Mouse (Mus musculus): ENCODE measurements around the gene Rbm42. TPM values are rescaled to one million over a fixed set of nuclear protein-coding genes. Genes with fewer than 3 reads are reported as not detected.
A peak's percentile ranks its signal among the peaks of the same experiment; 100 is the strongest.

Gene Rbm42
- polyA plus RNA-seq, 1 experiment from 2014 or later = 112 TPM

- H3K9me3 ChIP-seq (replicated peaks; ENCODE audit: low read length) = no peaks in the 10 kb centered on the region
- WGBS = 63% methylated on average over 5 of the region's 5 CpGs
- H3K27me3 ChIP-seq (ENCODE audit: insufficient read depth, low read length) = no peaks in the 10 kb centered on the region
- no peak overlapping the region for H3K4me2 ChIP-seq (ENCODE audit: low read length)
- no peak overlapping the region for H3K9ac ChIP-seq (ENCODE audit: low read depth, low read length)
- no peaks in the 10 kb centered on the region for H3K4me1 ChIP-seq (replicated peaks; ENCODE audit: insufficient read depth, low read length)
- no peak overlapping the region for H3K27ac ChIP-seq
- DNase-seq (ENCODE audit: low spot score) (no peak), ATAC-seq (replicated peaks; ENCODE audit: low FRiP score, low read depth) (no peak)
- no peaks in the 10 kb centered on the region for H3K36me3 ChIP-seq (ENCODE audit: insufficient read depth, low read length)
- TF ChIP-seq CTCF (IDR thresholded peaks at IDR 0.05; ENCODE audit: low read depth) = peak; percentile 35; the same call in 1 of the 2 replicates
- H3K4me3 ChIP-seq (replicated peaks; ENCODE audit: low read depth, low read length) = no peak overlapping the region
Observed at GRCm38 (mm10) chr7:30678263-30678975, 28.3 kb upstream of the Rbm42 start.

DNA sequence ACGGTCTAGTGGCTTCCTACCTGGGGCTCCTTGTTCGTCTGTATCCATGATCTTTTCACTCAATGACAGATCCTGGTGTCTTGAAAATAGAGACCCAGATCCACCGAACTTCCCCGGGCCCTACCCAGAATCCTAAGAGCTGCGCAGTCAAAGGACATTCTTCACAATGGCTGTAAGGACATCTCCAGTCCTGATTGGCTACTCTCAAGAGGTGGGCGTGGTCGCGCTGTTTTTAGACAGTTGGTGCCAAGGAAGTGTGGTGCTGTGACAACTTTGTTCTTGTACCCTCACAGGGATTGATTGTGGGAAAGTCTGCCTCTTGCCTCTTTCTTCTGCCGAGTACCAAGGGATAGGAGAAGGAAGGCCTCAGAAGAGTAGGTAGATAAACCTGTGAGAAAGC is 21.4 kb upstream of the Rbm42 start, which contains the start of gene Pmis2:
Gene Pmis2 (minus strand): TSS at position 126 of the 400 bp plus-strand sequence.
- Histone ChIP-seq H3K4me2 (ENCODE audit: low read length) (no peak within 1 kb of the TSS), H3K4me3 (replicated peaks; ENCODE audit: low read depth, low read length) (no peak within 1 kb of the TSS), H3K36me3 (ENCODE audit: insufficient read depth, low read length) (no peaks in the 10 kb centered on the region), H3K27me3 (ENCODE audit: insufficient read depth, low read length) (no peaks in the 10 kb centered on the region), H3K9me3 (replicated peaks; ENCODE audit: low read length) (no peaks in the 10 kb centered on the region), H3K9ac (ENCODE audit: low read depth, low read length) (no peak within 1 kb of the TSS), H3K4me1 (replicated peaks; ENCODE audit: insufficient read depth, low read length) (no peaks in the 10 kb centered on the region), H3K27ac (no peak within 1 kb of the TSS)
- TF ChIP-seq CTCF (IDR thresholded peaks at IDR 0.05; ENCODE audit: low read depth) = no peak
- ATAC-seq (replicated peaks; ENCODE audit: low FRiP score, low read depth) = no peak
- 69% methylated on average over 9 of the region's 9 CpGs for WGBS
- DNase-seq (ENCODE audit: low spot score) = no peak

- Histone ChIP-seq H3K4me3 (replicated peaks; ENCODE audit: low read depth, low read length) (no peak overlapping the region), H3K27ac (no peak overlapping the region), H3K4me2 (ENCODE audit: low read length) (no peak overlapping the region), H3K27me3 (ENCODE audit: insufficient read depth, low read length) (no peaks in the 10 kb centered on the region), H3K36me3 (ENCODE audit: insufficient read depth, low read length) (no peaks in the 10 kb centered on the region), H3K9me3 (replicated peaks; ENCODE audit: low read length) (no peaks in the 10 kb centered on the region), H3K9ac (ENCODE audit: low read depth, low read length) (no peak overlapping the region), H3K4me1 (replicated peaks; ENCODE audit: insufficient read depth, low read length) (no peaks in the 10 kb centered on the region; the same call in 1 of the 2 replicates)
- DNase-seq (ENCODE audit: low spot score) (peak; percentile 44), ATAC-seq (replicated peaks; ENCODE audit: low FRiP score, low read depth) (no peak)
- TF ChIP-seq CTCF (IDR thresholded peaks at IDR 0.05; ENCODE audit: low read depth) = peak; percentile 54
- 36% methylated on average over 3 of the region's 3 CpGs for WGBS
Observed at GRCm38 (mm10) chr7:30669229-30669628, 19.1 kb upstream of the Rbm42 start.

GRCm38 (mm10) chr7:30665321-30665720 is 15.2 kb upstream of the Rbm42 start:
- H3K9me3 ChIP-seq (replicated peaks; ENCODE audit: low read length) = no peaks in the 10 kb centered on the region
- H3K4me3 ChIP-seq (replicated peaks; ENCODE audit: low read depth, low read length) = peak overlapping the region; percentile 70
- DNase-seq (ENCODE audit: low spot score) (peak; percentile 37), ATAC-seq (replicated peaks; ENCODE audit: low FRiP score, low read depth) (0 out of 2 replicates have a peak, but pooled peaks have one; percentile 36)
- peak overlapping the region; percentile 93 for H3K4me2 ChIP-seq (ENCODE audit: low read length)
- no peak overlapping the region for H3K27ac ChIP-seq
- 6% methylated on average over 11 of the region's 11 CpGs for WGBS
- no peaks in the 10 kb centered on the region for H3K27me3 ChIP-seq (ENCODE audit: insufficient read depth, low read length)
- peak overlapping the region; percentile 71; the same call in 1 of the 2 replicates for H3K9ac ChIP-seq (ENCODE audit: low read depth, low read length)
- peaks cover 4% of the 10 kb centered on the region; the same call in 1 of the 2 replicates for H3K36me3 ChIP-seq (ENCODE audit: insufficient read depth, low read length)
- no peak for TF ChIP-seq CTCF (IDR thresholded peaks at IDR 0.05; ENCODE audit: low read depth)
- H3K4me1 ChIP-seq (replicated peaks; ENCODE audit: insufficient read depth, low read length) = no peaks in the 10 kb centered on the region; the same call in 1 of the 2 replicates

- Histone ChIP-seq H3K4me2 (ENCODE audit: low read length) (peak within 1 kb of the TSS; percentile 93), H3K9me3 (replicated peaks; ENCODE audit: low read length) (no peaks in the 10 kb centered on the region), H3K4me1 (replicated peaks; ENCODE audit: insufficient read depth, low read length) (no peaks in the 10 kb centered on the region; the same call in 1 of the 2 replicates), H3K27me3 (ENCODE audit: insufficient read depth, low read length) (no peaks in the 10 kb centered on the region), H3K36me3 (ENCODE audit: insufficient read depth, low read length) (peaks cover 4% of the 10 kb centered on the region; the same call in 1 of the 2 replicates), H3K4me3 (replicated peaks; ENCODE audit: low read depth, low read length) (peak within 1 kb of the TSS; percentile 70), H3K9ac (ENCODE audit: low read depth, low read length) (peak within 1 kb of the TSS; percentile 71), H3K27ac (no peak within 1 kb of the TSS)
- ATAC-seq (replicated peaks; ENCODE audit: low FRiP score, low read depth) = peak; percentile 96
- TF ChIP-seq CTCF (IDR thresholded peaks at IDR 0.05; ENCODE audit: low read depth) = peak; percentile 5; the same call in 1 of the 2 replicates
- DNase-seq (ENCODE audit: low spot score) = peak; percentile 94
- 1% methylated on average over 34 of the region's 34 CpGs for WGBS
Observed at GRCm38 (mm10) chr7:30664529-30665200, 14.5 kb upstream of the Rbm42 start, which contains the start of gene Haus5. Gene Haus5, minus strand, starts transcription at chr7:30664994.

DNA sequence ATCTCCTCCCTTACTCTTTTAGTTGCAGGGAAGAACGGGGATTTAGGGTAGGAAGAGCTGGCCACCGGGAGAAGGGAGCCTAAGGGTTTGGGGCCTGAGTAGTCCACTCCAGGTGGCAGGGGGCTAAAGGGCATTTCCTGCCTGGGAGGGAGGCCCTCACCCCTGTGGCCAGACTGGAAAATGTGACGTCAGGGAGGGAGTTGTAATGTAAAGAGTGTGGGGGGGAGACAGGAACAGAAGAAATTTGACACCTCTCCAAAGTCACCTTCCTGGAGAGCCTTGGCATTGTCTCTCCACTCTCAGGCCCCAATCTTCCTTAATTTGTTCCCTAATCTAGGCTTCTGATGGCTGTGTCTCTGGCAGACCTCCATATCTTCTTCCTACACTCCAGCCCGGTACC is 11.0 kb downstream of the Rbm42 start:
- Histone ChIP-seq H3K36me3 (ENCODE audit: insufficient read depth, low read length) (peaks cover 37% of the 10 kb centered on the region), H3K27me3 (ENCODE audit: insufficient read depth, low read length) (peaks cover 22% of the 10 kb centered on the region), H3K4me3 (replicated peaks; ENCODE audit: low read depth, low read length) (no peak overlapping the region), H3K4me1 (replicated peaks; ENCODE audit: insufficient read depth, low read length) (peaks cover 4% of the 10 kb centered on the region; the same call in 1 of the 2 replicates), H3K9me3 (replicated peaks; ENCODE audit: low read length) (no peaks in the 10 kb centered on the region), H3K4me2 (ENCODE audit: low read length) (no peak overlapping the region), H3K27ac (no peak overlapping the region), H3K9ac (ENCODE audit: low read depth, low read length) (no peak overlapping the region)
- ATAC-seq (replicated peaks; ENCODE audit: low FRiP score, low read depth) (no peak), DNase-seq (ENCODE audit: low spot score) (no peak)
- no peak for TF ChIP-seq CTCF (IDR thresholded peaks at IDR 0.05; ENCODE audit: low read depth)
- WGBS = 9% methylated on average over 4 of the region's 4 CpGs
